Mouse (Mus musculus): Measurements from ENCODE around the gene Synj1.

Synj1 gene

GRCm38 (mm10) chr16:90946977-90947376, 64.1 kb downstream of the Synj1 start:
- DNase-seq (ENCODE audit: low spot score in 2 of 2): no peak

DNA sequence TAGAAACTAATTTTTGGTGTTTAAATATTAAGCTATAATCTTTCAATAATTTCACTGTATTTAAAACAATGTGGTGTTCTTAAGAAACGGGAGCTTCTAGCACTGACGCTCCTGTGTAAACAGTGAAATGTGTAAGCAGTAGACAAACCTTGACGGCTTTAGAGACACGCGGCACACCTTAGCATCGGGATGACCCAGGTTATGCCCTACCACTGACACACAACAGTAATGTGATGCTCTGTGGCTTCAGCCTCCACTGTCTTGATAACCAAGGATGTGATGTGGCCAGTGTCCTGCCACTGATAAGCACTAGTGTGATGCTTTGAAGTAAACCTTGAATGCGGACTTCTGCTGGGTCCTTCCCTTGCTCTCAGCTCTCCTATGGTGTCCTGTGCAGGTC, 69.9 kb downstream of the Synj1 start:
- DNase-seq (ENCODE audit: low spot score in 2 of 2): no peak

DNA sequence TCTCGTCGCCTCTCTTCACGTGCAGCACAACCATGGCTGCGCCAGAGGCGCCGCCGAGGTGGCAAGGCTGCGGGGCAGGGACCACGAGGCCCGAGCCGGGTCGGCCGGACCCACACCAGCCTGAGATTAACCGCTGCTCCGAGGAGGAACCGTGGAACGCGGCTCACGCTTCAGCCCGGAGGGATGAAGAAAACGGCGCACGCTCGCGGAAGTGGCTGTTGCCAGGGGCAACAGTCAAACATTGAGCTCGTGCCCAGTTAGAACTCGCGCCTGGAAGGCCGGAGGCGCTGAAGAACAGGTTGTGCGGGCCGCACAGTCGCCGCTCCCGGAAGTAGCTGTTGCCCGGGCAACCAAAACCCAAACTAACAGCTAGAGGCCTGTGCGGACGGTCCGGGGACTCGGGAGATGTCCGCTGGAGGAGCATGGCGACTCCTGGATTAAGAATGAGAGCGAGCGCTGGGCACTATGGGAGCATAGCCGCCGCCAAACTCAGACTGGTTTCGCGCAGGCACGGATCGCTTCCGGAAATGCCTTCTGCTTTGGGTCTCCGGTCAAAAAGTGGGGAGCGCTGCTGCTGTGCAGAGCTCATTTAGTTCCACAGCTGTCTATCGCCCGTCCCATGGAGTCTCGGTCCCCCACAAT, 76.3 kb downstream of the Synj1 start, which contains the start of gene Cfap298:
Gene Cfap298 (minus strand): TSS at position 428 of the 642 bp plus-strand sequence.
- DNase-seq (ENCODE audit: low spot score in 2 of 2): peak; percentile 78 to 85

DNA sequence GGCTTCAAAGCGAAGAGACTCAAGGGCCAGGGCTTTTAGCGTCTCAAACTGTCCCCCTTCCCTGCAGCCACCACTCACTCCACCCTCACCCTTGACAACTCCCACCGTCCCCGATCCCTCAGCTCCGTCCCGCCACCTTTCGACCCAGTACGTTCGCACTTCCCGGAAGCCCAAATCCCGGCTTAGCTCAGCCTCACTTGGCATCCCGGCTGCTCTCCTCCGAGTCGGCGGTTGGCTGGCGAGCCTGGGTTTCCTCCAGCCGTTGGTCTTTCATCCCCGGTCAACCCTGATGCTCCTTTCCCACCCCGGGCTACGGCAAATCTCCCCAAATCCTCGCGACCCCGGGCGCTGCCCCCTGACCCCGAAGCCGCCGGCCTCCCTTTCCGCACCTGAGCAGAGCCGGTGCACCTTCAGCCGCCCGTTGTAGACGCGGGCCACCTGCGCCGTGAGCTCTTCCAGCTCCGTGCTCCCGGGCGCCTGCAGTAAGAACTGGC, 76.9 kb downstream of the Synj1 start:
- DNase-seq (ENCODE audit: low spot score in 2 of 2): peak in 1 of 2 experiments; percentile 19

DNA sequence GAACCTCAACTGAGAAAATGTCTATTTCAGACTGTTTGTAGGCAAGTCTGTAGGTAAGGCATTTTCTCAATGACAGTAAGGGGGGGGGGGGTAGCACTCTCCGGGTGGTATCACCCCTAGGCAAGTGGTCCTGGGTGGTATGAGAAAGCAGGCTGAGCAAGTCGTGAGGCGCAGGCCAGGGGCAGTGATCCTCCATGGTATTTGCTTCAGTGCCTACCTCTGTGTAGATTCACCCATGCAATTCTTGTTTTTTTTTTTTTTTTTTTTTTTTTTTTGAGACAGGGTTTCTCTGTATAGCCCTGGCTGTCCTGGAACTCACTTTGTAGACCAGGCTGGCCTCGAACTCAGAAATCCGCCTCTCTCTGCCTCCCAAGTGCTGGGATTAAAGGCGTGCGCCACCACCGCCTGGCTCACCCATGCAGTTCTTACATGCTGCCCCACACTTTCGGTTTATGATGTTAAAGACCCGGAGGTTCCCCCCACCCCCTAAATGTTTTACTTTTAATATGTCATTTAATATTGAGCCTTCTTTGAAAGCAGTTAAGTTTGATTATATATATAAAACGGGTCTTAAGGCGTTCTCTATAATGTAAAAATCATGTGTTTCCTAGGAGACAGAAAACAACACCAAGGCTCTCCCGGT, 77.5 kb downstream of the Synj1 start:
- DNase-seq (ENCODE audit: low spot score in 2 of 2): no peak

GRCm38 (mm10) chr16:90927446-90927845, 83.7 kb downstream of the Synj1 start:
- DNase-seq (ENCODE audit: low spot score in 2 of 2): no peak

DNA sequence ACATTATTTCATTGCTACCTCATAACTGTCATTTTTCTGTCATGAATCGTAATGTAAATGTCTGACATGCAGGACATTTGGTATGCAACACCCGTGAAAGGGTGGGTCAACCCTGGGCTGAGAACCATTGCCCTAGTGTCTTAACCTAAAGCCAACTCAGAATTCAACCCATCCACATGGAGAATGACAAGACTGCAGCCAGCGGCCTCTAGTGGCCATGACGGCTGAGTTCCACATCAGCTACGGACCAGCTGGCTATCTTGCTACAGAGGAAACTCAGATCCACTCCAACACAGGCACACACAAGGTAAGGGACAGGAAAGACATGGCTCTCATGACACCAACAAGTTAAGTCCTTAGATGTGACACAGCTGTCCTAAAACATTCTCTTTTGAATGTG, 85.6 kb downstream of the Synj1 start:
- peak in 1 of 2 experiments; percentile 28 for DNase-seq (ENCODE audit: low spot score in 2 of 2)

DNA sequence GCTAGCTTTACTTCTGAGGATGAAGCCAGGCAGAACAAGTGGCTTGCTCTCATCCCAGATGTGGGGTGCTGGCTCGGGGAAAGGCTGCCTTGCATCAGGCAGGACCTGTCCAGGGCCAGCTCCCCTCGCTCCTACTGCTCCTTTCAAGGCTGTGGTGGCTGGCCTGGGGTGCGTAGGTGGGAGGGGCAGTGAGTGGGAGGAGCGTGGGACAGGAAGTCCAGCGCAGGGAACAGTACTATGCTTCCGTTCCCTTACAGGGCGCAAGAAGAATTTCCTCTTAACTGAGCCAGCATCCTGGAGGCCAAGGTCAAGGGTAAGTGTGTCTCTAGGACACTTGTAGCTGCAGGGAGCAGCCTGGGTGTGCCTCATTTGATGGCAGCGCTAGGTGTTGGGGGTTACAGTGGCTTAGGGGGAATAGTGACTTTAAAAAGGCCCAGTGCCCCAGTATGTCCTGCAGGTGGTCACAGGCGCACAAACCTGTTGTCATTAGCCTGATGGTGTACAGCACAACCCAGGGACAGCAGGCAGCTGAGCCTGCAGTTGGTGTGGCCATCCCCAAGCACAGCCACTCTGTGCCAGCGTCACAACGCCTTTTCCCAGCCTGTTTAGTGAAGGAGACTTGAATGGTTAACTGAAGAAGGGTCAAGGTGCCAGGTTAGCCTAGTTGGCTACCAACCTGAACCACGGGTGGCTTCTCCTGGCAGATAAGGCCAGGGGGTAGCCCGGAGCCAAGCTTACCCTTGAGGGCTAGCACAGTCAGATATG, 86.3 kb downstream of the Synj1 start:
- DNase-seq (ENCODE audit: low spot score in 2 of 2): no peak

DNA sequence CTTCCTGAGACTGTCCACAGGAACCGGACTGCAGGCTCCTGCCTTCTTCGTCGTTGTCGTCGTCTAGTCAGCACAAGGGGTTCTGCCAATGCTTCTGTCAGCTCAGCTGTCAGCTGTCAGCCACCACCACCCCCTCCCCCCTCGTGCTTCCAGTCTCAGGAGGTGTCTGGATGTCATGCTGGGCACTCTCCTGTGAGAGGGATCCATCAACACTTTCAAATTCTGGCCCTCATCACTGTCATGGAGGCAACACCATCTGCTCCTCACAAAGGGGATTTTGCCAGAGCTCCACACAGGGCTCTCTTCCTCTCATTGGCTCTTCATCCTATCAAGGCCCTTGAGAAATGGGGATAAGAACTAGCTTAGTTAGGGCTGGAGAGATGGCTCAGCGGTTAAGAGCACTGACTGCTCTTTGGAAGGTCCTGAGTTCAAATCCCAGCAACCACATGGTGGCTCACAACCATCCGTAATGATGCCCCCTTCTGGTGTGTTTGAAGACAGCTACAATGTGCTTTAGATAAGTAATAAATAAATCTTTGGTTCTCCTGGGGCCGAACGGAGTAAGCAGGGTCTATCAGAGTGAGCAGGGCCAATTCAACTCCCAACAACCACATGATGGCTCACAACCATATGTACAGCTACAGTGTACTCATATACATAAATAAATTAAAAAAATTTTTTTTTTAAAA, 89.5 kb downstream of the Synj1 start:
- DNase-seq (ENCODE audit: low spot score in 2 of 2): no peak

GRCm38 (mm10) chr16:90917156-90917555, 94.0 kb downstream of the Synj1 start:
- no peak for DNase-seq (ENCODE audit: low spot score in 2 of 2)

DNA sequence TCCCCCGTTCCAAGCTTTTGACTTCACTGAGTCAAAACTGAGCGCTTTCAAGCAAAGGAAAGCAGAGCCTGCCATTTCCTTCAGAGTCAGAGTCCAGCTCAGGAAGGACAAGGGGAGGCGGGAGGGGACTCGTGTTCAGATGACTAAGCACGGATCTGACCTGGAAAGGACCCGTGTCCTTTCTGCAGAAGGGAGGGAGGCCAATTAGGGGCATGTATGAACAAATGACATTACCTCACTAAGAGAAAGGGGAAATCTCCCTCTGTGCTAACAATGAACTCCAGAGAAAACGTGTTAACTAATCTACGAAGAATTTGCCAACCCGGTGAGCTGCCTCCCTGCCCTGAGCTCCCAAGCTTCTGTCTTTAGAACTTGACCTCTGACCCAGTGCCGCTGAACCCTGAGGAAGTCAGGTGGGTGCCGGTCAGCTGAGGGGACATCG, 95.0 kb downstream of the Synj1 start:
- no peak for DNase-seq (ENCODE audit: low spot score in 2 of 2)

- DNase-seq (ENCODE audit: low spot score in 2 of 2): no peak
Measured at GRCm38 (mm10) chr16:90911766-90912165, 99.3 kb downstream of the Synj1 start.

- no peak for DNase-seq (ENCODE audit: low spot score in 2 of 2)
Measured at GRCm38 (mm10) chr16:90910855-90911533, 100.1 kb downstream of the Synj1 start.

DNA sequence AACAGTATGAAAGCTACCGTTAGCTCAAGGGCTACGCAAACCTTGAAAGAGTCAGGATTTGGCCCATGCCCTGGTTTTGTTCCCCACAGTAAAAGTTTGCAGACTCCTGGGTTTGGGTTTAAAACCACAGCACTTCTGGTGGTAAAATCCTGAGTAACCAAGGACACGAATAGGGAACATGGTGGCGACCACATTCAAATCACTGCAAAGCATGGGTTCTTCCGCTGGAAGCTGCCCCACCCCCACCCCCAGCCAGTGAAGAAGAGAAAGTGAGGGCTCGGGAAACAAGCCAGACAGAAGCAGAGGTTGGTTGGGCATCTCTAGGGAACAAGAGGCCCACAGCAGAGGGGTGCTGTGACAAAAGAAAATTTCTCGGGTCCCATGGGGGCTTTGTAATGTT, 103.9 kb downstream of the Synj1 start:
- DNase-seq (ENCODE audit: low spot score in 2 of 2): no peak

- no peak for DNase-seq (ENCODE audit: low spot score in 2 of 2)
Measured at GRCm38 (mm10) chr16:90903300-90903699, 107.8 kb downstream of the Synj1 start.

GRCm38 (mm10) chr16:90901364-90901763, 109.7 kb downstream of the Synj1 start:
- no peak for DNase-seq (ENCODE audit: low spot score in 2 of 2)

- no peak for DNase-seq (ENCODE audit: low spot score in 2 of 2)
Measured at GRCm38 (mm10) chr16:90899498-90899897, 111.6 kb downstream of the Synj1 start.

GRCm38 (mm10) chr16:90897651-90898050, 113.5 kb downstream of the Synj1 start:
- no peak for DNase-seq (ENCODE audit: low spot score in 2 of 2)

- DNase-seq (ENCODE audit: low spot score in 2 of 2): no peak
Measured at GRCm38 (mm10) chr16:90893792-90894191, 117.3 kb downstream of the Synj1 start.

- DNase-seq (ENCODE audit: low spot score in 2 of 2): no peak
Measured at GRCm38 (mm10) chr16:90893019-90893418, 118.1 kb downstream of the Synj1 start.

- DNase-seq (ENCODE audit: low spot score in 2 of 2): no peak
Measured at GRCm38 (mm10) chr16:90892081-90892480, 119.0 kb downstream of the Synj1 start.

Measured in spleen, postnatal 14 days (tissue).